Mouse (Mus musculus) bone marrow, adult 2 months (tissue): ENCODE data around the gene Mtfr1l.

Experiments used
- CTCF ChIP-seq: fragments of 200-500 bp; IDR thresholded peaks from 2 replicates; pipeline ENCODE4 v1.5.1; 2011; ENCODE audit warnings: low read length, control low read depth; ENCODE audit not compliant: control insufficient read depth, insufficient read depth
- POLR2A ChIP-seq: fragments of 200-500 bp; IDR thresholded peaks from 2 replicates; pipeline ENCODE4 v1.6.1; 2011; ENCODE audit warnings: low read depth, mild to moderate bottlenecking, control low read depth, low read length, borderline replicate concordance; ENCODE audit not compliant: control insufficient read depth

DNA sequence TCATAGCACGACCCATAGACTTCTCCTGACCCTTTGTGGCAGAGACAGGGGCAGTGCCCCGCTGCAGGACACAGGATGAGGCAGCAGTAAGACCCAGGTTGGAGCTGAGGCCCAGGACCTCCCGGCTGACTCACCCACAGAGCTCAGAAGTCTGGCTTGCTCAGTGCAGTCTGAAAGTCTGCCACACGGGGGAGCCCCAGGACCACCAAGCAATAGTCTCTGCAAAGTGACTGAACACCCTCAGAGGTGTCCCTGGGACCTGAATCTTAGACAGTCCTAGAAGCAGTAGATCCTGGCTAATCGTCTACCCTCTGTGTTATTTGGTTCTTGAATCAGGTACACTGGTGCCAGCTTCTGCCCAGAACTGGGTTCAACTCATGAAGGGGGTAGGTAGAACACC is 8.1 kb upstream of the Mtfr1l start:
- TF ChIP-seq CTCF (peak; percentile 96), POLR2A (no peak)
